Mouse (Mus musculus): ENCODE results near the gene Plxnc1. TPM values are rescaled to one million over a fixed set of nuclear protein-coding genes. Genes with fewer than 3 reads are reported as not detected.

Plxnc1 gene
- polyA plus RNA-seq, 1 experiment from 2014 or later: 0.70 TPM

DNA sequence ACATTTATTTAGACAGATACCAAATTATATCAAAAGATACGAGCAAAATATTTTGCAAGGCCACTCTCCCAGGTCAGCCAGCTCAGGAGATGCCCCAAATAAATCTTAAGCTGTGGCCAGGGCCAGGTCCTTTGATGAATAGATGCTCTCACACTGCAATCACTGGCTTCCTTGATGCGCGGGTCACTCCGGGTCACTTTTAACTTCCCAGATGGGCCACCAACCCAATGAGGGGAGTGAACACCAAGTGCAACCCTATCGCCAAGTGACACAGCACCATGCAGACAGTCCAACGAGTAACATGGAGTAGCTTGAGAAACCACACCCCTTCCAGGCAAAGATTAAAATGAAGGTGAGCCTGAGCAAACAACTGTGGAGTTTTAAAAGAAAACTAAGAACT lies 61.4 kb downstream of the Plxnc1 start:
- no peak for TF ChIP-seq CTCF (IDR thresholded peaks at IDR 0.05; ENCODE audit: low read depth)
- H3K4me2 ChIP-seq (replicated peaks; ENCODE audit: low read depth): no peak overlapping the region
- 78% methylated on average over 6 of the region's 6 CpGs for WGBS

GRCm38 (mm10) chr10:94871506-94871905 lies 73.1 kb downstream of the Plxnc1 start:
- ATAC-seq: no peak
- 73% methylated on average over 5 of the region's 5 CpGs for WGBS
- no peak overlapping the region for H3K27ac ChIP-seq (ENCODE audit: low read depth, low read length)

More for the DNA sequence above, 61.4 kb downstream of the Plxnc1 start:
- no peak overlapping the region for H3K9ac ChIP-seq (ENCODE audit: low read depth, low read length)
- no peaks in the 10 kb centered on the region for H3K27me3 ChIP-seq (replicated peaks; ENCODE audit: control insufficient read depth, insufficient read depth, low read length)
- no peaks in the 10 kb centered on the region for H3K4me1 ChIP-seq (replicated peaks; ENCODE audit: control insufficient read depth, insufficient read depth, low read length)
- H3K9me3 ChIP-seq (ENCODE audit: control insufficient read depth): no peaks in the 10 kb centered on the region
- H3K27ac ChIP-seq (ENCODE audit: low read depth, low read length): no peak overlapping the region
- H3K36me3 ChIP-seq (ENCODE audit: control insufficient read depth, insufficient read depth): no peaks in the 10 kb centered on the region
- H3K4me3 ChIP-seq (ENCODE audit: low read depth, low read length): no peak overlapping the region
- ATAC-seq: no peak

GRCm38 (mm10) chr10:94871102-94871501 lies 73.5 kb downstream of the Plxnc1 start:
- H3K27ac ChIP-seq (ENCODE audit: low read depth, low read length): no peak overlapping the region
- H3K27me3 ChIP-seq (replicated peaks; ENCODE audit: control insufficient read depth, insufficient read depth, low read length): no peaks in the 10 kb centered on the region
- no peaks in the 10 kb centered on the region for H3K4me1 ChIP-seq (replicated peaks; ENCODE audit: control insufficient read depth, insufficient read depth, low read length)
- H3K4me3 ChIP-seq (ENCODE audit: low read depth, low read length): no peak overlapping the region
- no peak overlapping the region for H3K4me2 ChIP-seq (replicated peaks; ENCODE audit: low read depth)
- 87% methylated on average over 7 of the region's 7 CpGs for WGBS
- no peaks in the 10 kb centered on the region for H3K36me3 ChIP-seq (ENCODE audit: control insufficient read depth, insufficient read depth)
- TF ChIP-seq CTCF (IDR thresholded peaks at IDR 0.05; ENCODE audit: low read depth): no peak
- H3K9me3 ChIP-seq (ENCODE audit: control insufficient read depth): no peaks in the 10 kb centered on the region
- no peak overlapping the region for H3K9ac ChIP-seq (ENCODE audit: low read depth, low read length)
- ATAC-seq: no peak

More at GRCm38 (mm10) chr10:94871506-94871905, 73.1 kb downstream of the Plxnc1 start:
- Histone ChIP-seq H3K9me3 (ENCODE audit: control insufficient read depth) (no peaks in the 10 kb centered on the region), H3K4me1 (replicated peaks; ENCODE audit: control insufficient read depth, insufficient read depth, low read length) (no peaks in the 10 kb centered on the region), H3K9ac (ENCODE audit: low read depth, low read length) (no peak overlapping the region), H3K4me3 (ENCODE audit: low read depth, low read length) (no peak overlapping the region), H3K4me2 (replicated peaks; ENCODE audit: low read depth) (no peak overlapping the region), H3K36me3 (ENCODE audit: control insufficient read depth, insufficient read depth) (no peaks in the 10 kb centered on the region), H3K27me3 (replicated peaks; ENCODE audit: control insufficient read depth, insufficient read depth, low read length) (no peaks in the 10 kb centered on the region)
- TF ChIP-seq CTCF (IDR thresholded peaks at IDR 0.05; ENCODE audit: low read depth): no peak

DNA sequence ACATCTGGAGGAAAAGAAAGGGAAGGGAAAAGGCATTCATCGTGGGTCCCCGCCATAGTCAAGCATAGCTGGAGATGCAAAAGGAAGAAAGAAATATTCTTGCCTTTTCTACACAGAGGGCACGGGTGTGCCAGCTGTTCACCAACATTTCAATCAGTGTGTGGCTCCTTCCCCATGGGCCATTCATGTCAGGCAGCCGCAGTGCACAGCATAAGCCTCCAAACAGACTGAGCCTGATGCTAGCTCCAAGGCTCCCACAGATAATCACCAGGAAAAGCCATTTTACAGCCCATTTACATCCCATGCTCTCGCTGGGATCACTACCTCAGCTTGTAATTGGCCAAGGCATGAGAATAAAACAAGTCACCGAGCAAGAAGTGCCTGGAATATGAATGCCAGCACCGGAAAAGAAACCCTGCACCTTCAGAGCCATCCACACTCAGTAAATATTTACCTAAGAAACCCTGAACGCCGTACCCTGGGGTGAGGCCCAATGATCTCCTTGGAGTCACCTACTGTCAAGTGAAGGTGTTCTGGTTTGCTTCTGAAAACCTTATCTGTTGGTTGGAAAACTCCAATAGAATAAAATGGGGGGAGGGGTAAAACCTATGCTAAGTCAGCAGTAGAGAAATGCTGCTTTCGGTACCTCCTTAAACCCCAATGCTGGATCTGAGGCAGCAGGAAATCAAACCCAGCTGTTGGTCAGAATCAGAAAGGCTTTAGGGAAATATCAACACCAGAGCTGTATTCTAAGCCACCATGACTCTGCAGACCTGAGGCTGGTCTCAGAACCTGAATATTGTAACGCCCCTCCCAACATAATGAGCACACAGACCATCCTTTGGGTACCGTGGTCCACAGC lies 77.4 kb downstream of the Plxnc1 start:
- Histone ChIP-seq H3K36me3 (ENCODE audit: control insufficient read depth, insufficient read depth) (no peaks in the 10 kb centered on the region), H3K27me3 (replicated peaks; ENCODE audit: control insufficient read depth, insufficient read depth, low read length) (no peaks in the 10 kb centered on the region), H3K4me2 (replicated peaks; ENCODE audit: low read depth) (no peak overlapping the region), H3K4me1 (replicated peaks; ENCODE audit: control insufficient read depth, insufficient read depth, low read length) (no peaks in the 10 kb centered on the region), H3K9ac (ENCODE audit: low read depth, low read length) (no peak overlapping the region), H3K27ac (ENCODE audit: low read depth, low read length) (no peak overlapping the region), H3K9me3 (ENCODE audit: control insufficient read depth) (no peaks in the 10 kb centered on the region), H3K4me3 (ENCODE audit: low read depth, low read length) (no peak overlapping the region)
- TF ChIP-seq CTCF (IDR thresholded peaks at IDR 0.05; ENCODE audit: low read depth): no peak
- WGBS: 49% methylated on average over 12 of the region's 12 CpGs
- no peak for ATAC-seq

DNA sequence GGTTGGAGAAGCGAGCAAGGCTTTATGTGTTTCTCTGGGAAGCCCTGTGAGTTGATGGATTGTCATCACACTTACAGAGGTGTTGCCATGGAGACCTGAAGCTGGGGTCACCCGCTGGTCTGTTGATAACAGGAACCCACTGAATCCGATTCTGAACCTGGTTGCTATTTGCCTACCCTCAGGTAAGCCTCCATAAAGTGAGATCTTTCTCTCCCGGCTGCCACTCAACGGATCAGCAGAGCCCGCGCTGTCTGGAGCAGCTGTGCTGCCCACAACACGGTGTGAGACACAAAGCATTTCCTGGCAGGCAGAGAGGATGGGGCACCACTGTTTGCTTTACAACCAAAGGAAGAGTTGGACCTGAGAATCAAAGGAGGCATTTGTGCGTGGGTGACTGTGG lies 79.4 kb downstream of the Plxnc1 start:
- Histone ChIP-seq H3K9ac (ENCODE audit: low read depth, low read length) (no peak overlapping the region), H3K36me3 (ENCODE audit: control insufficient read depth, insufficient read depth) (no peaks in the 10 kb centered on the region), H3K4me3 (ENCODE audit: low read depth, low read length) (no peak overlapping the region), H3K27me3 (replicated peaks; ENCODE audit: control insufficient read depth, insufficient read depth, low read length) (no peaks in the 10 kb centered on the region), H3K4me1 (replicated peaks; ENCODE audit: control insufficient read depth, insufficient read depth, low read length) (no peaks in the 10 kb centered on the region), H3K9me3 (ENCODE audit: control insufficient read depth) (no peaks in the 10 kb centered on the region), H3K4me2 (replicated peaks; ENCODE audit: low read depth) (no peak overlapping the region), H3K27ac (ENCODE audit: low read depth, low read length) (no peak overlapping the region)
- no peak for TF ChIP-seq CTCF (IDR thresholded peaks at IDR 0.05; ENCODE audit: low read depth)
- no peak for ATAC-seq
- 29% methylated on average over 9 of the region's 9 CpGs for WGBS

DNA sequence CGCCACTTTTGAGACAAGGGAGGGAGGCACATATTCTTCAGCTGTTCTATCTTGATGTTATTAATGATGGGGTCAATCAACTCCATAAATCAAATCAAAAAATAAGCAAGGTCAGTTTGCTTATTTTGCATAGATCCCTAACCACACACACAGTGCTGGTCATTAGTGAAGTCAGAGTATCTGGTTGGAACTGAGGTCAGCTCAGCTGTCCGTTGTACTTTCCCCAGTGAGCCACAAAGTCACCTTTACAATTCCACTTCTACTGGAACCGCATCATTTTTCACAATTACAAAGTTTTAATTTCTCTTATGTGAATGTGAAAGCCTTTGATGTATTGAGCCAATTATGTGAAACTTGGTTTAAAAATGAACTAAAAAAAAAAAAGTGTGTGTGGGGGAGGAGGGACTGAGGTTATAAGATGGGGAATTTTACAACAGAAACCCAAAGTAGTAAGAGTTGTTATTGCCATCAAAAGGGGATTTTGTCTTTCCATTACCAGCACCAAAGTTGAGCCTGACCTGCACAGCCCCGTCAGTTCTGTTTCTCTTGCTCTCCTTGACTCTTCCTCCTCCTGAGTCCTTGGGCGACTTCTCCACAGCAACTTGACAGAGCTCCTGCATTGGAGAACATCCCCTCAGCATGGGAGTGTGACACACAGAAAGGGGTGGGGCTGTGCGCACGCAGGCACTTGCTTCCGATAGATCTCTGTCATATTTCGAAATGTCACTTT lies 80.3 kb downstream of the Plxnc1 start:
- WGBS: 60% methylated on average over 9 of the region's 9 CpGs
- no peak for TF ChIP-seq CTCF (IDR thresholded peaks at IDR 0.05; ENCODE audit: low read depth)

More for the DNA sequence above, 80.3 kb downstream of the Plxnc1 start:
- H3K36me3 ChIP-seq (ENCODE audit: control insufficient read depth, insufficient read depth): no peaks in the 10 kb centered on the region
- H3K9me3 ChIP-seq (ENCODE audit: control insufficient read depth): no peaks in the 10 kb centered on the region
- H3K27ac ChIP-seq (ENCODE audit: low read depth, low read length): no peak overlapping the region
- H3K4me3 ChIP-seq (ENCODE audit: low read depth, low read length): no peak overlapping the region
- H3K4me2 ChIP-seq (replicated peaks; ENCODE audit: low read depth): no peak overlapping the region
- no peak for ATAC-seq
- H3K27me3 ChIP-seq (replicated peaks; ENCODE audit: control insufficient read depth, insufficient read depth, low read length): no peaks in the 10 kb centered on the region
- no peaks in the 10 kb centered on the region for H3K4me1 ChIP-seq (replicated peaks; ENCODE audit: control insufficient read depth, insufficient read depth, low read length)
- no peak overlapping the region for H3K9ac ChIP-seq (ENCODE audit: low read depth, low read length)
